Mouse (Mus musculus) kidney, adult 8-10 months (tissue): ENCODE measurements at regions not wholly inside any gene's neighbourhood (a gene's known extent, or its start where the extent isn't known, plus 50 kb on each side); places are given as distances from the start of the nearest gene placed in this dataset.

Source experiments
- DNase-seq, 2 experiments: peaks; one replicate each; pipeline ENCODE4 v3.0.0; 2022

DNA sequence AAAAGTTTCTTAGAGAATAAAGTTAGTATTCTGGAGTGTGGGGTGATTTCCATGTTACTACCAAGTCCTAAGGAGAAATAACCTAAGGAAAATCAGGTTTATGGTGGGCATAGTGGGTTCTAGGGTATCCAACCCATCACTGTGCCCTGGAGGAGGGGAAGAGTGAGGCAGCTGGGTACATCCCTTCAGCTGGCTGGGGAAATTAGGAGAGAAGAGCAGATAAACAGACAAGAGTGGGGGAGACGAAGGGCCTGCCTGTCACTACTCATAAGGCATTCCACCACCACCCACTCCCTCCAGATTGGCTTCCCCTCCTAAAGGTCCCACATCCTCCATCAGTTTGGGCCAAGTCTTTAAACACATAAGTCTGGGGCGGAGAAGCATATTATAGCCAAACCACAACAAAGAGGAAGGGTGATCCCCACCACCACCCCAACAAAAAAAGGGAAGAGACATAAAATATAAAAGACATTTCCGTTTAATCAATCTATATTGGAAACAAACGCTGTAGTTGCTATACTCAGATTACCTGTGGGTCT, 299.8 kb downstream of the Gm11361 start:
- DNase-seq: no peak

- no peak for DNase-seq
Measured at GRCm38 (mm10) chr13:28556385-28556938, 299.1 kb downstream of the Gm11361 start.

DNA sequence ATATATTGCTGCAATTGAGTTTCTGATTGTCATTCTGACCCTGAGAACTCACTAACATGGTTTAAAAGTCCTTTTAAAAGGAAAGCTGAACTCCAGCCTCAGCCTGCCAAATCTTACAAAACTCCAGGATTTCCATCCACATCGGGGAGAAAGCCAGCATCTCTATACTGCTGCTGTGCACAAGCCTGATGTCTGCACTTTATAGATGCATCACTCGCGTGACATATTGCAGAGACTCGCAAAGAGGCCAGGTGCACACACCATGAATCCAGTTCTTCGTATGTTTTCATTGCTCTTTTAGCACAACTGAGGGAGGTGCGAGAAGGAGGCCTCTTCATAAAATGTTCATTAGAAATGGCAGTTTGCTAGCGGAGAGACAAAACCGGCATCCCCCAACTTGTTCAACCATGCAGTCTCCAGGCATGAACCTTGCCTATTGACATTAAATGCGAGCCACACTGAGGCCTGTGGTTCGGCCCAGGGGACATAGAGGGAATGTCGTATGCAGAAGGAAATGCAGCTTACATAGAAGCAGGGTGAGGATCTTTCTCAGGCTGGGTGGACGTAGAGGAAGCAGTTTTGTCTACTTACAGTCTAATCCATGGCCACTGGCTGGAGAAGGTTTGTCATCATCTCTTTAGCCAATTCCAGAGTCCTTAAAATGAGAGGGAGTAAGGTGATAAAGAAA, 297.0 kb downstream of the Gm11361 start:
- DNase-seq: no peak

DNA sequence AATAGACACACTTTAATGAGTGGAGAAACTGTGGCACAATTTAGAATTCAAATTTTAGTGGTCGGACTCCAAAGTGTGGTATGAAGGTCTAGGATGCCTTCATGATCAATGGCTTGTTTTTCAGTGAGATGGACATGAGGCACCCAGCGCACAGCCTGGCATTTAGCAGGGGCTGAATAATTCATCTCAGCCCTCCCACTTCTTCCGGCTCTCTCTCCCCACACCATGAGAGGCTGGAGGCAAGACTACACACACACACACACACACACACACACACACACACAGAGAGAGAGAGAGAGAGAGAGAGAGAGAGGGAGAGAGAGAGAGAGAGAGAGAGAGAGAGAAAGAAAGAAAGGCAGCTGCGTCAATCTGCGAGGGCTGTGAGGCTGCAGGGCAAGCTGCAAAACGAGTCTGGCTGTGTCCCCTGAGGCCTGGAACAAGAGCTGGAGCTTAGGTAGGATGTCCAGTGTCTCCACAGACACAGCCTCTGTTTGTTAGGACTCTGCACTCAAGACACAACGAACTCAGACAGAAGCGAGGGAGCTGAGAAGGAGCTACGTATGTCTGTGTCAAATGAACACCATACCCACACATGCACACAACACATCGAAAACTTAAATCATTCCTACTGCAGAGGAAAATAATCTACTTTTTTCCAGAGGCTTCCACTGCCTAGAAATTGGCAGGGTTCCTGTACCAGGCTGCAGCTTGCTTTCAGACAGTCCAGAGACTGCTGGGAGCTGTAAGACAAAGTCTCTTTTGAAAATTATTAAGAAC, 295.8 kb downstream of the Gm11361 start:
- DNase-seq: no peak

DNA sequence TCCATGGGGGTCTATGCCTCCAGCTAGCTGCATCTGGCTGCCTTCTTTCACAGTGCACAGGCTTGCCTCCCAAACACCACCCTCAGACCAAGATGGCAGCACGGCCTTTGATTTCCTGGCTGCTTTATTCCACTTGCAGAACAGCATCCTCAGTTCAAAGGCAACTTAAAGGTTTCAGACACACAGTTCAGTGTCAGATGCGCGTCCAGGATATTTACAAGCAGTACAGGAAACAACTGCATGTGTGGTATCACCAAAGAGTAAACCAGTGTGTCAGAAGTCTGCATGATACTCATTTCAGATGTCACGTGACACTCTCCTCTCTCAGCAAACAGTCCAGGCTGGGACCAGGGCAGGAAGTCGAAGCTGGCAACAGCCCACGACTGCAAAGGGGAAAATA, 294.2 kb downstream of the Gm11361 start:
- no peak for DNase-seq

DNA sequence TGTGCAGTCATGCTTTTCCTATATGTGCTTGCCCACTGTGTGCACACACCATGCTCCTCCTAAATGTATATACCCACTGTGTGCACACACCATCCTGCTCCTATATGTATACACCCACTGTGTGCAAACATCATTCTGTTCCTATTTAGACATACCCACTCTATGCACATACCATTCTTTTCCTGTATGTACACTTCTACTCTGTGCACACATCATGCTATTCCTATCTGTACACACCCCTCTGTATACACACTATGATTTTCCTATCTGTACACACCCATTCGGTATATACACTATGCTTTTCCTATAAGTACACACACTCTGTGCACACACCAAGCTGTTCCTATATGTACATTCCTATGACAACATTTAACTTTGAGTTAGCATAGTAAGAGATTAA, 288.5 kb downstream of the Gm11361 start:
- DNase-seq: no peak

- peak; percentile 13 to 41 for DNase-seq
Measured at GRCm38 (mm10) chr13:28545337-28545736, 288.0 kb downstream of the Gm11361 start.

DNA sequence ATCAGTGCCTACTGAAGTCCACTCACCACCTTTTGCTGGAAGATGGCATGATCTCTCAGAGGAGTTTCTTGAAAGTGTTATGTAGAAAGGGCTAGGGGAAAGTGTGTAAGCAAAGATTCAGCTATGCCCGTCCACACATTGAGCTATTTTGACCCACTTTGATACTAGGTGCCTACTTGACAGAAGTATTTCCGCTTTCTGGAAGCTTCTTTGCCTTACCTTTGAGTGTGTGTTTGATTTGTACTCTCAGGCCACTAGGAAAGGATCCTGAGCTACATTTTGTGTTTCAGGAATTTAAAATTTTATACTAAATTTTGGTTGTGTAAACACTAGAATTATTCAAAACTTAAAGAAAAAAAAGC, 287.5 kb downstream of the Gm11361 start:
- no peak for DNase-seq

DNA sequence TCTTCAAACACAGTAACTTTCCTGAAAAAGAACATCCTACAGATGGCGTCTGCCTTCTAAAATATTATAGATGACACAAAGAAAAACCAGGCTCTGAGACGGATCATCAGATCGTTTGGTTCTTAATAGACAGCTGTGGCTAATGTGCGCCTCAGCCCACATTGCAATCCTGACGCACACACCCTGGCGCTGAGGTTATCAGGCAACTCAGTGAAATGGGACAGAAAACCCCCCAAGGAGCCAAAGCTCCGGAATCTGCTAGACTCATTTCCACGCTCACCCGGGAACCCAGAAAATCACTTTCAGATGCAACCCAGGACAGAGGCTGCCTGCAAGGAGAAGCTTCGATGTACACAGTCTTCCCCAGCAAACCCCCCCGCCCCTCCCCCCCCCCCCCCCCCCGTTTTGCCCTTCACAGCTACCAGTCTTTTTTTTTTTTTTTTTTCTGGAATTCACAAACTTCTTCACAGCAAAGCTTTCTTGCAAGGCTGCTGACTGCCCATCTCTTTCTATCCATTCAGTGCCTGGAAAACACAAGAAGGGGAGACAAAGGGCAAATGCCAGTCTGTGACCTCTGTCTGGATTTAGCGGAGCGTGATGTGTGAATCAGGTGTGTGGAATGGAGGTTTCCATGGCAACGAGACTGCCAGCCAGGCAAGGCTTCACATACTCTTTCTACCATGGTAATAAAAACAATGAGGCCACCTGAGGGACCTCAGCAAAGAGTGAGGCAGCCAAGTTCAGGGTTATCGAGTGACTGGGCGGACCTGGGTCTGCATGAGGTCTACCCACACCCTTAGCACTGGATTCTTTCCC, 286.9 kb downstream of the Gm11361 start:
- DNase-seq: peak; percentile 87 to 95

- no peak for DNase-seq
Measured at GRCm38 (mm10) chr13:28541607-28542006, 284.3 kb downstream of the Gm11361 start.

GRCm38 (mm10) chr13:28533080-28533479, 275.8 kb downstream of the Gm11361 start:
- DNase-seq: no peak

DNA sequence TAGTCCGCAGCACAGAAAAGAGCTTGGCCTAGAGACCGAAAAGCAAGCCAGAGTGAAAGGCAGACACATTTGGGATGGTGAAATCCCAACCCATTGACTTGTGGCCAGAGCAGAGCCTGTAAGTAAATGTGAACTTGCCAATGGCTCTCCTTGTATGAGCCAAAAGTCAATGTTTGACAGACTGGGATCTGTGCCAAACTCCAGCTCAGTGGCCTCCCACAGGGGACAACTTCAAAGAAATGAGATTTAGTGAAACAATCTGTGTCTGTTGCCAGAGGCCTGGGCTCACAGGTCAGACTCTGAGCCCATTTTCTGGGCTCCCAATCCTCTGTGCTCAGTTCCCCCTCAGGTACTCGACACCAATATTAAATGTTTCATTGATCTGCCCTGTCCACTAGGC, 274.9 kb downstream of the Gm11361 start:
- peak; percentile 96 to 97 for DNase-seq

GRCm38 (mm10) chr13:28531534-28531999, 274.2 kb downstream of the Gm11361 start:
- peak; percentile 36 to 55 for DNase-seq

DNA sequence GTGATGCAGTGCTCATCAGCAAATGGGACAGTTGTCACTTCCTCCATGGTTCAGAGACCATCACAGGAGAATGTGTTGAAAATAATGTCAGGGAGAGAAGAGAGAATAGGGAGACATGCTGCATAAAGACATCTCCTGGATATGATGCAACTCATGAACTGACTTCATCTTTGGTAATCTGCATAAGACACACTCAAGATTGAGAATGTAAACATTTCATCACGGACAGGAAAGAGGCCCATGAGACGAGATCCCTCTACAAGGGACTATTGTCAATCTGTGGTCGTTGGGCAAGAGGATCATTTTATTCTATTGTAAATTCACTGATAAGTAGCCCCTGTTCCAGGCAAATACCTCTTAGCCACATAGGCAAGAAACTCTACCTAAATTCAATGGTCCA, 273.6 kb downstream of the Gm11361 start:
- no peak for DNase-seq

DNA sequence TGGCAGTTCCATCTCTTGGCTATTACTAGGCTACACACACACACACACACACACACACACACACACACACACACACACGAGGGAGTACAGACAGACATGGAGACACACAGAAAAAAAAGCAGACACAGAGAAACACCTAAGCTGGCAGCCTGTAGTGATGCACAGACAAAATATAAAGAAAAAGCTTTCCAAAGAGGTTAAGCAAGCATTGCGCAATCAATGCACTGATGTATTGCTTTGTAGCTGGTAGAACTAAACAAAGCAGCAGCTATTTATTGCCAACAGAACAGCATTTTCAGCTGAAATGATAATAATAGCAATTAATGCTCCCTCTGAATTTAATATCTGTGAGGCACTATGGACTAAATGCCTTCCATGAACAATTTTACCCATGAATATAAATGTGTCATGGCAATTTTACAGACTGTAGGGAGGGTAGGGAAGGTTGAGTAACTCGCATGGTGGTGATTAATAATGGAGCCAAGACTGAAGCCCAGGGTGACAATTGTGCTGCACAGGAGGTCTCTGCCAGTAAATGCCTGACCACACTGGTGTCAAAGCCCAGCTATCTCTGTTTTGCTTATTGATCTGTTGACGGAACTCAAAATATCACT, 271.7 kb downstream of the Gm11361 start:
- DNase-seq: no peak

DNA sequence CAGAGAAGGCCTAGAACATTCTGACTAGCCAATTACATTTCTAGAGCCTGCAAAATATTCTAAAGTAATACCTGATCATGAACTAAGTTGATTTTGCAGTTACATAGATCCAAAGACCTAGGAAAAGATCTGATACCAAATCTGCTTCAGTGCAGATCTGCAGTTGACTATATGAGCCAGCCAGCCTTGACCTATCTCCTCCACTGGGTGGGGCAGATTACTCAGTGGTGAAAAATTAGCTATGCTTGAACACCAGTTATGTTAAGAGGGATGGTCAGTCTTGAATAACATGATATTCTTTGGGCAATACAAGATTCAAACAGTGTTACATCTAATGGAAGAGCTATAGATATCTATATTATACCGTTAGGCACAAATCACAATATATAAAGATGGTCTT, 269.0 kb downstream of the Gm11361 start:
- DNase-seq: no peak

- no peak for DNase-seq
Measured at GRCm38 (mm10) chr13:28524411-28524810, 267.1 kb downstream of the Gm11361 start.

GRCm38 (mm10) chr13:28520127-28520482, 262.8 kb downstream of the Gm11361 start:
- DNase-seq: no peak

DNA sequence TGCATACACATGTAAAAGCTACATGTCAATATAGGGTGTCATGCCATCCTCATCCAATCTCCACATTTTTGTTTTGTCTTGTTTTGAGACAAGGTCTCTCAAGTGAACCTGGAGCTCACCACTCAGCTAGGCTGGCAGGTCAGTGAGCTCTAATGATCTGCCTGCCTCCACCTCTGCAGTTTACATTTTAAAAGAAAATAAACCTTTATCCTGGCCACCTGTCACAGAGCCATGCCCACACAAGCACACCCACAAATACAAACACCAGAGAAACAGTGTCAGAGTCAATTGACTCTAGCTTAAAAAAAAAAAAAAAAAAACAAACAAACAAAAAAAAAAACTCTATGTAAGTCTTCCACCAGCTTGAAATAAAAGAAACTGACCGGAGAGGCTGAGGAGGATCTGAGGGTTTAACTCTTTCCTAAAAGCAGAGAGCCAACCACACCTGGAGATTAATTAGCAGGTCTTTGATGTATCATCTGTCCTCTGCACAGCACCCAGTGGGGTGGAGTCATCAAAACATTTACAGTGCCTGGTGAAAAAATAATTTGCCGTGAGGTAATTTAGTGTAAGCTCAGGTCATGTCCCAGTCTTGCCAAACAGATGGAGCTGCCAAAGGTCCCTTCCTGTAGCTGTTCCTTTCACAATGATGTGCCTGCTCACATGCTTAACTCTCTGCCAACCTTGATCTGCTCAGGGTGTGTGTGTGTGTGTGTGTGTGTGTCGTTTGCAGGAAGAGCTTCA, 262.2 kb downstream of the Gm11361 start:
- DNase-seq: peak; percentile 58 to 76

DNA sequence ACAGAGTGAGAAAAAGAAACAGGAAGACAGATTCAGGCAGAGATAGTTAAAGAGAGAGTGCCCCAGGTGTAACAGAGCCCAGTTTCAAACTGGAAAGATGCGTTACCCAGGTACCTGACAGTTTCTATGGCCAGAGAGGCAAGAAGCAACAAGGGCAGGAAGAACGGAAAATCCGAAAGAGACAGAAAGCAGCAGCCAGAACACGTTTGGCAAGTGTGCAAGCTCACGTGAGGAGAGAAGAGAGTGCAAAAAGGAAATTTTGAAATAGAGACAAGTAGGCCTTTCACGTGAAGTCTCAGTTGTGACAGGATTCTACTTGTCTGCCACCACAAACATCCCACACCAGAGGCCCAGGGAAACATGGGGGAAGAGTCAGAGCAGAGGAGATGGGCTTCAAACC, 259.8 kb downstream of the Gm11361 start:
- DNase-seq: no peak

DNA sequence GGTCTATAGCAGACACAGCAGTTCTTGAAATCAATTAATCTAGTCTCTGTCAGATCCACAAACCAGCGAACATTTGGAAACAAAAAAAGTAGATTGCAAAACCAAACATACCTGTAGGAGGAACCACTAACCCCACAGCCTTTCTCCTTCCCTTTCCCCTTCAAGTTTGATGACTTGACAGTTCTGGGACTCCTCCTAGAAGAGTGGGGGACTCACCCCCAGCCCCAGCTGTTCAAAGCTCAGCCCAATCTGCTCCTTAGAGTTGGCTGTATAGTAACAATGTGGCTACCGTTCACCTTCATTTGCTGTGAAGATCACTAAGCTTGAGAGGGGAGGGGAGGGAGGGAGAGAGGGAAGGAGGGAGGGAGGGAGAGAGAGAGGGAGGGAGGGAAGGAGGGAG, 259.3 kb downstream of the Gm11361 start:
- DNase-seq: no peak

DNA sequence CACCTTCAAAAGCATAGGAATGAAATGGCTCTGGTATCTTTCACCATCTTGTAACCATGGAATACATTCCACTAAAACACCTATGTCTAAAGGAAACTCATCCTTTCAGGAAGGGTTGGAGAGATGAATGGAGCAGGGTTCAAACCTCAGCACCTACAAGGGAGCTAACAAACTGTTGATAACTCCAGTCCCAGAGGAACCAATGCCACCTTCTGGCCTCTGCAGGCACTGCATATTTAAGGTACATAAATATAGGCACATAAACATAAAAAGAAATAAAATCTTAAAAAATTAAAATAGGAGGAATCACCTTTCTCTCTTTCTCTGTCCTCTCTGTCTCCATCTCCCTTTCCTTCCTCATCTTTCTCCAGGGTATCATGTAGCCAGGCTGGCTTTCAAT, 256.9 kb downstream of the Gm11361 start:
- DNase-seq: no peak
